Mouse (Mus musculus) lung, postnatal 0 days (tissue): Measurements from ENCODE around the gene Dner. TPM values are rescaled to one million over a fixed set of nuclear protein-coding genes. Genes with fewer than 3 reads are reported as not detected.

Source experiments
- ATAC-seq: fragments of 200-750 bp; cut with Nextera tagmentation; 2 replicates; pipeline ENCODE4 v1.8.0; 2017; ENCODE audit warnings: moderate library complexity
- DNase-seq: peaks from one replicate; pipeline ENCODE4 v3.0.0-alpha.2; 2016; ENCODE audit warnings: low spot score
- H3K27ac ChIP-seq: fragments of 300-500 bp; sonication (generic); 2 replicates; pipeline ENCODE4 v1.5.1; 2014; ENCODE audit warnings: antibody characterized with exemption, mild to moderate bottlenecking, low read length, mixed read lengths
- H3K27me3 ChIP-seq: fragments of 300-500 bp; sonication (generic); replicated peaks from 2 replicates; pipeline ENCODE4 v1.6.1; 2014; ENCODE audit warnings: low read length, mixed read lengths; ENCODE audit not compliant: insufficient read depth
- H3K36me3 ChIP-seq: fragments of 300-500 bp; sonication (generic); 2 replicates; pipeline ENCODE4 v1.6.1; 2014; ENCODE audit warnings: low read length, mixed read lengths; ENCODE audit not compliant: insufficient read depth
- H3K4me1 ChIP-seq: fragments of 300-500 bp; sonication (generic); 2 replicates; pipeline ENCODE4 v1.6.1; 2014; ENCODE audit warnings: antibody characterized with exemption, low read depth, low read length, mixed read lengths; ENCODE audit not compliant: insufficient read depth
- H3K4me2 ChIP-seq: fragments of 300-500 bp; sonication (generic); replicated peaks from 2 replicates; pipeline ENCODE4 v1.6.1; 2014; ENCODE audit warnings: low read depth, mild to moderate bottlenecking, low read length, moderate library complexity, mixed read lengths
- H3K4me3 ChIP-seq: fragments of 300-500 bp; sonication (generic); 2 replicates; pipeline ENCODE4 v1.5.1; 2014; ENCODE audit warnings: low read depth, low read length
- H3K9ac ChIP-seq: fragments of 300-500 bp; sonication (generic); replicated peaks from 2 replicates; pipeline ENCODE4 v1.6.1; 2014; ENCODE audit warnings: low read depth, mild to moderate bottlenecking
- H3K9me3 ChIP-seq: fragments of 300-500 bp; sonication (generic); 2 replicates; pipeline ENCODE4 v1.6.1; 2016; ENCODE audit warnings: low read length, mixed read lengths
- CTCF ChIP-seq: IDR thresholded peaks from 2 replicates; pipeline ENCODE4 v1.5.1; 2016; ENCODE audit warnings: antibody characterized with exemption, mild to moderate bottlenecking
- EP300 ChIP-seq: IDR thresholded peaks from 2 replicates; pipeline ENCODE4 v1.6.1; 2016; ENCODE audit warnings: antibody characterized with exemption, mild to moderate bottlenecking, control low read depth
- WGBS: fragments of 180-500 bp; shearing (Covaris S2); extraction: QIAGEN DNeasy Blood & Tissue Kit; methylation state at CpG from one replicate; pipeline ENCODE4 v1.1.7; 2014; 5-methylcytosine and 5-hydroxymethylcytosine counted together
- microRNA-seq: library from miRNA; unstranded; fragments of <30 nt; microRNA quantifications from one replicate; pipeline ENCODE4, GENCODE M21; 2016
- polyA plus RNA-seq: library from polyadenylated mRNA; unstranded; fragments of >200 nt; fragmentation: Nextera tagmentation; extraction: Ambion mirVana; gene quantifications from 2 replicates; pipeline ENCODE4 v1.2.1, GENCODE M21; 2015

Dner gene
- polyA plus RNA-seq, 1 experiment from 2014 or later = 0.48 TPM

- Histone ChIP-seq H3K9ac (no peak overlapping the region), H3K4me1 (no peaks in the 10 kb centered on the region), H3K27ac (no peak overlapping the region), H3K9me3 (no peaks in the 10 kb centered on the region), H3K36me3 (no peaks in the 10 kb centered on the region), H3K4me2 (no peak overlapping the region), H3K27me3 (no peaks in the 10 kb centered on the region), H3K4me3 (no peak overlapping the region)
- TF ChIP-seq CTCF (no peak), EP300 (no peak)
- WGBS = 22% methylated on average over 3 of the region's 3 CpGs
- no peak for ATAC-seq
- DNase-seq = no peak
Observed at GRCm38 (mm10) chr1:84325309-84325708, 370.7 kb downstream of the Dner start.

- no peak for TF ChIP-seq CTCF
- TF ChIP-seq EP300 = no peak
- no peaks in the 10 kb centered on the region for H3K9me3 ChIP-seq
- 57% methylated on average over 4 of the region's 4 CpGs for WGBS
- no peak for ATAC-seq
- no peak overlapping the region for H3K9ac ChIP-seq
- H3K36me3 ChIP-seq = no peaks in the 10 kb centered on the region
- H3K27me3 ChIP-seq = no peaks in the 10 kb centered on the region
- no peaks in the 10 kb centered on the region for H3K4me1 ChIP-seq
- no peak overlapping the region for H3K4me2 ChIP-seq
- no peak overlapping the region for H3K4me3 ChIP-seq
- H3K27ac ChIP-seq = no peak overlapping the region
- DNase-seq = no peak
Observed at GRCm38 (mm10) chr1:84321327-84321726, 374.7 kb downstream of the Dner start.

Small RNA genes lying within 50 kb of the gene (microRNA-seq; reads per million reads assigned to microRNA genes)
- gene Mir5126 = 0.73 reads per million

Other genes with a start within 250 kb of the Dner start
- gene Fbxo36, start 143.6 kb upstream of the Dner start, polyA plus RNA-seq = 23.6 and 24.1 TPM in 2 replicates
- 26.6 and 31.2 TPM in 2 replicates for gene Trip12, start 144.3 kb upstream of the Dner start, polyA plus RNA-seq
- gene Slc16a14, start 238.9 kb upstream of the Dner start, polyA plus RNA-seq = 0.04 TPM in 1 of 2 replicates, not detected in the other